Mouse (Mus musculus) embryonic fibroblast, embryonic 13.5 days (primary cell): ENCODE results near the gene Plcb3.

Experiments
- CTCF ChIP-seq: IDR thresholded peaks from 2 replicates; pipeline ENCODE4 v1.5.1; 2011; ENCODE audit warnings: mild to moderate bottlenecking, control low read depth, low read length, moderate library complexity, borderline replicate concordance; ENCODE audit not compliant: insufficient read depth
- POLR2A ChIP-seq: IDR thresholded peaks from 2 replicates; pipeline ENCODE4 v1.6.1; 2011; ENCODE audit warnings: low read depth, mild to moderate bottlenecking, control low read depth, low read length, moderate library complexity

- TF ChIP-seq CTCF: no peak
- TF ChIP-seq POLR2A: 0 out of 2 replicates have a peak, but pooled peaks have one; percentile 13
These were observed 38.5 kb downstream of the Plcb3 start for GRCm38 (mm10) chr19:6937541-6938465.
